8 mouse cellular contexts compared by ENCODE assay signal in genomic region chr13:23450398-23450797, GRCm38 (mm10). TPM values are rescaled to one million over a fixed set of nuclear protein-coding genes. Genes with fewer than 3 reads are reported as not detected.
DNase-seq lines count a peak whose midpoint lies in the region; ATAC-seq and TF ChIP-seq lines count a peak whose summit lies in the region.

No protein-coding gene starts in this region.

- DNase-seq in MN1 (ENCODE audit: low spot score) = peak; percentile 92
- DNase-seq in cerebellum, adult 9-11 months = peak; percentile 87
- DNase-seq in layer of hippocampus, postnatal 14 days (ENCODE audit: low spot score in 2 of 2) = peak; percentile 84 to 95
- DNase-seq in lung, postnatal 0 days (ENCODE audit: low spot score) = peak; percentile 76
- peak; percentile 68 for DNase-seq in ovary, postnatal 14 days (ENCODE audit: low spot score)
- DNase-seq in thymus, postnatal 14 days = peak; percentile 89

- H3K27me3 ChIP-seq in hindbrain, embryonic 12.5 days = no peaks in the 10 kb centered on the region
- H3K27me3 ChIP-seq in lung, postnatal 0 days (replicated peaks; ENCODE audit: insufficient read depth, low read length) = no peaks in the 10 kb centered on the region

- H3K4me3 ChIP-seq in hindbrain, embryonic 12.5 days = peak overlapping the region; percentile 42
- H3K4me3 ChIP-seq in lung, postnatal 0 days (ENCODE audit: low read depth, low read length) = peak overlapping the region; percentile 47

- ATAC-seq in frontal cortex, adult (ENCODE audit: low TSS enrichment) = peak; percentile 1; the same call in 1 of the 2 replicates
- ATAC-seq in hindbrain, embryonic 12.5 days (ENCODE audit: low FRiP score) = 0 out of 2 replicates have a peak, but pooled peaks have one; percentile 20
- ATAC-seq in lung, postnatal 0 days = no peak

- H3K36me3 ChIP-seq in hindbrain, embryonic 12.5 days = no peaks in the 10 kb centered on the region
- H3K36me3 ChIP-seq in lung, postnatal 0 days (ENCODE audit: insufficient read depth, low read length) = no peaks in the 10 kb centered on the region

- no peak for TF ChIP-seq EP300 in lung, postnatal 0 days (IDR thresholded peaks at IDR 0.05)

- peak overlapping the region; percentile 51 for H3K9ac ChIP-seq in hindbrain, embryonic 12.5 days
- H3K9ac ChIP-seq in lung, postnatal 0 days (replicated peaks; ENCODE audit: low read depth) = no peak overlapping the region

- H3K27ac ChIP-seq in hindbrain, embryonic 12.5 days = no peak overlapping the region
- H3K27ac ChIP-seq in lung, postnatal 0 days (ENCODE audit: low read length) = no peak overlapping the region

- no peaks in the 10 kb centered on the region for H3K9me3 ChIP-seq in hindbrain, embryonic 12.5 days (replicated peaks)
- no peaks in the 10 kb centered on the region for H3K9me3 ChIP-seq in lung, postnatal 0 days (ENCODE audit: low read length)

- H3K4me1 ChIP-seq in hindbrain, embryonic 12.5 days = no peaks in the 10 kb centered on the region
- H3K4me1 ChIP-seq in lung, postnatal 0 days (ENCODE audit: insufficient read depth, low read depth, low read length) = no peaks in the 10 kb centered on the region

- H3K4me2 ChIP-seq in hindbrain, embryonic 12.5 days (replicated peaks) = peak overlapping the region; percentile 69
- peak overlapping the region; percentile 68 for H3K4me2 ChIP-seq in lung, postnatal 0 days (replicated peaks; ENCODE audit: low read depth, low read length)

- no peak for TF ChIP-seq CTCF in lung, postnatal 0 days (IDR thresholded peaks at IDR 0.05)

- WGBS in hindbrain, embryonic 12.5 days = under 1% methylated on average over 15 of the region's 15 CpGs
- WGBS in lung, postnatal 0 days = 1% methylated on average over 15 of the region's 15 CpGs

RNA-seq across cellular contexts. Expression of gene Btn1a1, which starts 15.3 kb away (rescaled TPM):
- polyA plus RNA-seq in hindbrain, embryonic 12.5 days (2016; fragmentation: Nextera tagmentation; extraction: Ambion mirVana) = 0.12 TPM in 1 of 2 replicates, not detected in the other
- not detected for total RNA-seq in layer of hippocampus, postnatal 14 days (2021)
- polyA plus RNA-seq in lung, postnatal 0 days (2015; fragmentation: Nextera tagmentation; extraction: Ambion mirVana) = 0.14 and 0.21 TPM in 2 replicates

RNA-seq across cellular contexts. Expression of gene Abt1, which starts 26.7 kb away (rescaled TPM):
- 11.6 and 12.0 TPM in 2 replicates for polyA plus RNA-seq in hindbrain, embryonic 12.5 days (2016; fragmentation: Nextera tagmentation; extraction: Ambion mirVana)
- total RNA-seq in layer of hippocampus, postnatal 14 days (2021) = 1 to 10 TPM; 7.0 TPM
- polyA plus RNA-seq in lung, postnatal 0 days (2015; fragmentation: Nextera tagmentation; extraction: Ambion mirVana) = 8.4 and 8.7 TPM in 2 replicates

RNA-seq across cellular contexts. Expression of gene Btn2a2, which starts 38.3 kb away (rescaled TPM):
- polyA plus RNA-seq in hindbrain, embryonic 12.5 days (2016; fragmentation: Nextera tagmentation; extraction: Ambion mirVana) = 0.34 and 0.43 TPM in 2 replicates
- total RNA-seq in layer of hippocampus, postnatal 14 days (2021) = 1 to 10 TPM in 1 of 2 experiments, under 1 TPM in 1; 0.58 to 1.0 TPM
- polyA plus RNA-seq in lung, postnatal 0 days (2015; fragmentation: Nextera tagmentation; extraction: Ambion mirVana) = 0.06 and 0.07 TPM in 2 replicates
